Mouse (Mus musculus): Measurements from ENCODE around the gene Cerkl.

The Cerkl gene

GRCm38 (mm10) chr2:79443401-79443800 is 13.2 kb downstream of the Cerkl start:
- DNase-seq (ENCODE audit: low spot score in 2 of 2) = no peak

- no peak for DNase-seq (ENCODE audit: low spot score in 2 of 2)
These were observed 13.7 kb downstream of the Cerkl start for GRCm38 (mm10) chr2:79442906-79443305.

- no peak for DNase-seq (ENCODE audit: low spot score in 2 of 2)
These were observed 14.4 kb downstream of the Cerkl start for GRCm38 (mm10) chr2:79442227-79442626.

GRCm38 (mm10) chr2:79430061-79430460 is 26.5 kb downstream of the Cerkl start:
- DNase-seq (ENCODE audit: low spot score in 2 of 2) = no peak

- DNase-seq (ENCODE audit: low spot score in 2 of 2) = no peak
These were observed 26.9 kb downstream of the Cerkl start for GRCm38 (mm10) chr2:79429650-79430049.

- no peak for DNase-seq (ENCODE audit: low spot score in 2 of 2)
These were observed 27.5 kb downstream of the Cerkl start for GRCm38 (mm10) chr2:79429108-79429507.

- peak in 1 of 2 experiments; percentile 28 for DNase-seq (ENCODE audit: low spot score in 2 of 2)
These were observed 27.9 kb downstream of the Cerkl start for GRCm38 (mm10) chr2:79428569-79429104.

- DNase-seq (ENCODE audit: low spot score in 2 of 2) = no peak
These were observed 28.6 kb downstream of the Cerkl start for GRCm38 (mm10) chr2:79428022-79428421.

- DNase-seq (ENCODE audit: low spot score in 2 of 2) = no peak
These were observed 34.9 kb downstream of the Cerkl start for GRCm38 (mm10) chr2:79421696-79422095.

GRCm38 (mm10) chr2:79414505-79414904 is 42.1 kb downstream of the Cerkl start:
- DNase-seq (ENCODE audit: low spot score in 2 of 2) = no peak

GRCm38 (mm10) chr2:79410903-79411255 is 45.7 kb downstream of the Cerkl start:
- DNase-seq (ENCODE audit: low spot score in 2 of 2) = no peak

GRCm38 (mm10) chr2:79410247-79410902 is 46.2 kb downstream of the Cerkl start:
- no peak for DNase-seq (ENCODE audit: low spot score in 2 of 2)

- DNase-seq (ENCODE audit: low spot score in 2 of 2) = no peak
These were observed 50.8 kb downstream of the Cerkl start for GRCm38 (mm10) chr2:79405661-79406405.

GRCm38 (mm10) chr2:79400045-79400444 is 56.5 kb downstream of the Cerkl start:
- DNase-seq (ENCODE audit: low spot score in 2 of 2) = no peak

- DNase-seq (ENCODE audit: low spot score in 2 of 2) = no peak
These were observed 57.2 kb downstream of the Cerkl start for GRCm38 (mm10) chr2:79399234-79400000.

GRCm38 (mm10) chr2:79398831-79399230 is 57.8 kb downstream of the Cerkl start:
- no peak for DNase-seq (ENCODE audit: low spot score in 2 of 2)

GRCm38 (mm10) chr2:79398343-79398742 is 58.2 kb downstream of the Cerkl start:
- DNase-seq (ENCODE audit: low spot score in 2 of 2) = no peak

- no peak for DNase-seq (ENCODE audit: low spot score in 2 of 2)
These were observed 59.5 kb downstream of the Cerkl start for GRCm38 (mm10) chr2:79397107-79397506.

- no peak for DNase-seq (ENCODE audit: low spot score in 2 of 2)
These were observed 77.2 kb downstream of the Cerkl start for GRCm38 (mm10) chr2:79379087-79380041.

- no peak for DNase-seq (ENCODE audit: low spot score in 2 of 2)
These were observed 78.1 kb downstream of the Cerkl start for GRCm38 (mm10) chr2:79378346-79379086.
